Mouse (Mus musculus) 3T3-L1 (cell line): Measurements from ENCODE around the gene Gm49342.
"Not testable (repeated sequence)": the region's sequence is repeated elsewhere in the genome, so short reads cannot be mapped to it uniquely, and the experiment has no call there.

ENCODE experiments used
- DNase-seq: peaks from one replicate; pipeline ENCODE4 v3.0.0-alpha.2; 2015; ENCODE audit warnings: low read depth, low spot score

Gene Gm49342

DNA sequence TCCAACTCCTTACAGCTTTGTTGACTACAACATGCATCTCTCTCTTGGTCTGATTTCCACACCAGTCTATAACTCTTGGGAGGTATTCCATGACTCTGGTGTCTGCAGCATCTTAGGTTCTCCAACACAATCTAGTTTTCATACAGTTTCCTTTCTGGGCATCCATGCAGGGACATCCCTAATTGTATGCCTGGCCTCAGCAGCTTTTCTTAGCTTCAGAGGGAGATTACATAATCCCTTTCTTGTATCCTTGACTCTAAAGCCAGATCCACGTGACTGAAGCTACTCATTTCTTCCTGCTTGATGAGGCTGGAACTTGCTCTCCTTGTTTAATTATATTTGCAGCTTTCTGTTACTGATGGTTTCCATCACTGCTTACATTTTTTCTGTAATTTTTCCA lies 7.7 kb upstream of the Gm49342 start:
- no peak for DNase-seq

DNA sequence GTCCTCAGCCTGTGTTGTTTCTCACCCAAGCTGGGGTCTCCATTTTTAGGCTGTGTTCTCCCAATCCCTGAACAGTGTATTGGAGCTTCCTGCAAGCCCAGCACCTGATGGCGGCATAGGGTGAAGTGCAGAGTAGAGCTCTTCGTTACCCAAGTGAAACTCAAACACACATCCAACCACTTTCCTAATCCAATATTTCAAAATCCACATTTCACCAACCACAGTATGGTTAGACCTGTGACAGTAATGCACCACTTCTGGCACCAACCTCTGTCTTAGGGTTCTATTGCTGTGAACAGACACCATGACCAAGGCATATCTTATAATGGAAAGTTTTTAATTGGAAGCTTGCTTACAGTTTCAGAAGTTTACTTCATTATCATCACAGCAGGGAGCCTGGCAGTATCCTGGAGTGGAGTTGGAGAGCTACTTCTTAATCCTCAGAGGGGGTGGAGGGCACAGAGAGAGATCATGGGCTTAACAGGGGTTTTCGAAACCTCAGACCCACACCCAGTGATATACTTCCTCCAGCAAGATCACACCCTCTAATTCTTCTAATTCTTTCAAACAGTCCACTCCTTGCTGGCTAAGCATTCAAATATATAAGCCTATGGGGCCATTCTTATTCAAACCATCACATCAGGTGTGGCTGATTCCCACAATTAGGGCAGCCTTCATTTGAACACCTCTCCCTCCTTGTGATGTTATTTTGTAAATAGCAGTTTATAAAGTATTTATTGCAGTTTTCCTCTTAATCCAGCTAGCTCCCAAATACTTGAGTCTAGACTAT lies 6.0 kb upstream of the Gm49342 start:
- no peak for DNase-seq

- DNase-seq = peak; percentile 71
Measured at GRCm38 (mm10) chr14:50938940-50939339, 5.4 kb upstream of the Gm49342 start.

DNA sequence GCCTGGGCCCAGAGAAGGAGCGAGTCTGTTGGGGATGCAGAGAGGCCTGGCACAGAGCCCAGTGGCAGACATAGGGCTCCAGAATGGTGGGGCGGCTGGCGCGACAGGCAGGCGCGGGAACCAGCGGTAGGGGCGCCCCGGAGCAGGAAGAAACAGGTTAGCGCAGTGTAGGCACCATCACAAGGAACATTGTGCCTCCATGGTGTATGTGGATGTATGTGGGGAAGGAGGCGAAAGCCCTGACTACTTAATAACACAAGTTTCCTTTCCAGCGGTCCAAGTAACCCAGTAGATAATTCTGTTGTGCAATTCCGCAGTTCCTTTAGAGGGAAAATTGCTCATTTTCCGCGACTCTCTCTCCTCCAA lies 334 bp downstream of the Gm49342 start:
- DNase-seq = peak; percentile 69

- DNase-seq = not testable (repeated sequence)
Measured at GRCm38 (mm10) chr14:50945081-50945480, 764 bp downstream of the Gm49342 start.

DNA sequence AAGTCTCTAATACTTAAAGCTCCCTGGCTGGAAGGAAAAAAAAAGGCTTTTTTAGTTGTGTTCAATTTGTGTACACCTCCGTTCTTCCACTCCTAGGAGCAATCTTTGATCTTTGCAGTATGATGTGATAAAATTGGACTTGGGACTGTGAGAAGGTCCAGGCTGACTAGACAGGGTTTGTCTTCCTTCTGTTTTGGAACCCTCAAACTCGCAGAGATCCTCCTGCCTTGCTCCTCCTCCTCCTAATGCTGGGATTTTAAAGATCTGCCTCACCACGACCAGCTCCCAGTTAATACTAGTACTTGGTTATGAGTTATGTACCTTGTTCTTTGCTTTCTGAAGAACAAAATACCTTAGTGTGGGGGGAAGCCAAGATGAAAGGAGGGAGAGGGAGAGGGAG lies 1.2 kb downstream of the Gm49342 start:
- not testable (repeated sequence) for DNase-seq

DNA sequence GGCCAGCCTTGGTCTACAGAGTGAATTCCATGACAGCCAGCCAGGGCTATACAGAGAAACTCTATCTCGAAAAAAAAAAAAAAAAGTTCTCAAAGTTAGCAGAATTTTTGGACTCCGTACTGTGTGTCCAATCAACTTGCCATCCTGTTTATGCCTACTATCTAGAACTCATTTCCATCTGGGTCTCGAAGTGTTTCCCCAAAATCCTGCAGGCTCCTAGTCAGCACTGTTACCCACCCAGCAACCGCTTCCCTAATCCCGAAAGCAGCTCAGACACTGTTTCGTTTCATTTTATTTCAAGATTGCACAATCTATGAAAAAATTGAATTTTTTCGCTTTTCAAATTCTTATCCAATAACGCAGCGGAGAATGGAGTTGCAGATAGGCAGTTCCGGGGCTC lies 11.2 kb downstream of the Gm49342 start:
- DNase-seq = no peak

DNA sequence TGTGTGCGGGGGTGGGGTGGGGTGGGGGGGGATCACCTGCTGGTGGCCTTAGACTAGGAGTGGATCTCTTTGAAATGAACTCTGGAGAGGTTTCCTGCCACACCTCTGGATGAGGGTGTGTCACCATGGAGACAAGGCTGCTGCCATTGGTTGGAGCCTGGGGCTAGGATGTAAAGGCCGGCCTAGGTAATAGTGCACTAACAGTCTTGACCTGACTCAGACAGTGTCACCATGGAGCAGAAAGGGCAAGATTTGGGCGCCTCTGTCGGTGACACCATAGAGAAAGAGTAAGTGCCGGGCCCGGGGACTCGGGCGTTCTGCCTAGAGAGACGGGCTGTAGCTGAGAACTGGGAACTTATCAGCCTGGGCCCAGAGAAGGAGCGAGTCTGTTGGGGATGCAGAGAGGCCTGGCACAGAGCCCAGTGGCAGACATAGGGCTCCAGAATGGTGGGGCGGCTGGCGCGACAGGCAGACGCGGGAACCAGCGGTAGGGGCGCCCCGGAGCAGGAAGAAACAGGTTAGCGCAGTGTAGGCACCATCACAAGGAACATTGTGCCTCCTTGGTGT lies 11.7 kb downstream of the Gm49342 start, which contains the start of gene Pnp2:
Pnp2 (plus strand) TSS at position 51 of the 567 bp plus-strand sequence.
- DNase-seq = not testable (repeated sequence)

GRCm38 (mm10) chr14:50956724-50957123 lies 12.4 kb downstream of the Gm49342 start:
- DNase-seq = not testable (repeated sequence)

DNA sequence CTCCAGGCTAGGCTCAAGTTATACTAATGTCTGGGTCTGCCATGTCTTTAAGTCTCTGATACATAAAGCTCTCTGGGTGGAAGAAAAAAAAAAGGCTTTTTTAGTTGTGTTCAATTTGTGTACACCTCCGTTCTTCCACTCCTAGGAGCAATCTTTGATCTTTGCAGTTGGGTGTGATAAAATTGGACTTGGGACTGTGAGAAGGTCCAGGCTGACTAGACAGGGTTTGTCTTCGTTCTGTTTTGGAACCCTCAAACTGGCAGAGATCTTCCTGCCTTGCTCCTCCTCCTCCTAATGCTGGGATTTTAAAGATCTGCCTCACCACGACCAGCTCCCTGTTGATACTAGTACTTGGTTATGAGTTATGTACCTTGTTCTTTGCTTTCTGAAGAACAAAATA lies 12.8 kb downstream of the Gm49342 start:
- DNase-seq = not testable (repeated sequence)

DNA sequence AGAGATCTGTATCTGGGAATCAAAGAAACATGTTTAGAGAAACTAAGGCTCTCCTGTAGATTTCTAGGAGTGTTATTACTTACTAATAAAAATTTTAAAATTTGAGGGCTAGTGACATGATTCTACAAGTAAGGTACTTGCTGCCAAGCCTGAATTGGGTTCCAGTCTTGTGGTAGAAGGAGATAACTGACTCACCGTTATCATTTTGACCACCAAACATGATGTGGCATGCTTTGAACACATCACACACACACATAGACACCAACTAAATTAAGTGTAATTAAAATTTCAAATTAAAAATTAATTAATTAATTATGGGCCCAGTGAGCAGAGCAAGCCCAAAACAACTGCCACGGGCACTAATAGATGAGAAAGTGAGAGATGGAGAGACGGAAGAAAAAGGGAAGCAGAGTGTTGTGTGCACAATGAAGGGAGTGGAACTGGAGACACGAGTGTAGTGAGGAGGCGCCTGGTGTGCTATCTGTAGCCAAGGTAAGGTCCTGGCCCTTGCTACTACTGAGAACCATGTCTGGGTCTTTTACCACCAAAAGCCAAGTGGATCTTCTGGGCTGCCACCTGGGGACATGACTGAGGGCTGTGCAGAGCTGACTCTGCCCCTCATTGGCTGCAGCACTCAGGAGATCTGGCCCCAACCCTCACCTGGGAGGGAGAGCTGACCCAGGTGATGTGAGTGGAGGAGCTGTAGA lies 14.1 kb downstream of the Gm49342 start:
- not testable (repeated sequence) for DNase-seq

DNA sequence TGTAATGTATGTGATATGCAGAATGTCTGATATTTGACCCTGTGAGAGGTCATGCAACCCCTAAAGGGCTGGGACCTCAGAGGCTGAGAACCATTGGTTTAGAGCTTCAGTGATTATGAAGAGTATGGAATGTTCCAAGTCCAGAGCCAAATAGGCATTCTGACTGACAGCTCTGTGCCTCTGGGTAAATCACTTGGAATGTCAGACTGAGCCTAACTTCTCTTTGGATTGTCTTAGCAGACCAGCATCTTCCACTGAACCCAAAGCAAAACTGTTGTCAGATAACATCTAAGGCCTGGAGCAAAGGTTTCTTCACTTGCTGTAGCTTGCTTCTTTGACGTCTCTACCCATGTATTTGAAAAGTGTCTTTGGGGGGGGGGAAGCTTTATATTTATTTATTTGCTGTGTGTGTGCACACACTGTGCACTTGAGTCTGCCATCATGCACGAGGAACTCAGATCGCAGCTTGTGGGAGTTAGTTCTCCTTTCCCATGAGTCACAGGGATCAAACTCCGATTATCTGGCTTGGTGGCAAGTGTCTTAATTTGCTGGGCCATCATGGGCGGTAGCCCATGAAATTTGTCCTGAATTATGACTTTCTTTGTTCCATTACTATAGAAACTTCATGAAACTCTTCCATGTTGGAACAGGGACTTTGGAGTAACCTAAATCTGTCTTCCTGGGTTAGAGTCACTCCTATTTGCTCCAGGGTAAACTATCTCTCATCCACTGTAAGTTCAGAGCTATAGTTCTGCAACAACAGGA lies 24.1 kb downstream of the Gm49342 start:
- DNase-seq = peak; percentile 22

DNA sequence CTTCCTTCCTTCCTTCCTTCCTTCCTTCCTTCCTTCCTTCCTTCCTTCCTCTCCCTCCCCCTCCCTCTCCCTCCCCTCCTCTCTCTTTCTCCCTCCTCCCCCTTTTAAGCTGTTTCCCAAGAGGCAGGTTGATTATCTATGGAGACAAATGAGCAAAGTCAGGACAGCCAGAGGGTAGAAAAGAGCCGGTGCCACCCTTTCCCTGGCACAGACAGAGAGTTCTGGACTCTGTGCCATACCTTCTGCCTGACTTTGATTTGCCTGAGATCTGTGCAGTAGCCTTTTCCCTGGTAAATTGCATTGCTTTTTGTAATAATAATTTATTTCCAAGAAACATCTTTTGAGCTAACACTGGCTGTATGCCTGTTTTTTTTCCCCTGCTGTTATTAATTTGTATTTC lies 24.7 kb downstream of the Gm49342 start:
- no peak for DNase-seq

DNA sequence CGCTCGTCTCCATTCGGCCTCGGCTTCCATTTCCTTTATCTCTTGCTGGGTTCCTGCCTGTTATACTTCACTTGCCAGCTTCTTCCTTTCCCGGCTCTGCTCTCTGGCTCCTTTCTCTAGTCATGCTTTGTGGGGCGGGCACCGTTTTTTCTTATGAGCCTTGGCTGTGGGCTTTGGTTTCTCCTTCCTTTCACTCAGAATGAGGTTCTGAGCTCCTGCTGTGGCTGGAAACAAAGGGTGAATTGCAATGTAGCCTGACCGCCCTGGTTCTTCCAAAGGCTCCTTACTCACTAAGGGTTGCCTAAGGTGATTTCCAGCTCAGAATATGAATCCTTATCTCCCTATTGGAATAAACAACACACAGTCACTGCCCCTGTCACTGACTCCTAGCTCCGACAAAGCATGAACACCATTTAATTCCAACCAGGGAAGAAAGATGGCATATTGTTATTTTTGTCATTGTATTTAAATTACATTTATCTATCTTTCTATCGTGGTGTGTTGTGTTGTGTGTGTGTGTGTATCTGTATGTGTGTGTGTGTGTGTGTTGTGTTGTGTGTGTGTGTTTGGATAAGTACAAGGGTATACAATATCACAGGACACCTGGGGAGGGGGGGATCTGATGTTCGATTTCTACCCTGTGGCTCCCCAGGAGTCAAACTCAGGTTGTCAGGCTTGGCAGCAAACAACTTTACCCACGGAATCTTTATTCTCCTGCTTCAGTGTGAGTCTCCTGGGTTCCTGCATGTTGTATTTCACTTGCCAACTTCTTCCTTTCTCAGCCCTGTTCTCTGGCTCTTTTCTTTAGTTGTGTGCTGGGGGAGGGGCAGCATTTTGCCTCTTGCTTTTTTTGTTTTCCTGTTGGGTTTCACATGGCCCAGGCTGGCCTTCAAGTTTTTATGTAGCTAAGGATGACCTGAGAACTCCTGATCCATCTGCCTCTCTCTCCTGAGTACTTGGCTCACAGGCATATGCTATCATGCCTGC lies 25.5 kb downstream of the Gm49342 start:
- DNase-seq = no peak

DNA sequence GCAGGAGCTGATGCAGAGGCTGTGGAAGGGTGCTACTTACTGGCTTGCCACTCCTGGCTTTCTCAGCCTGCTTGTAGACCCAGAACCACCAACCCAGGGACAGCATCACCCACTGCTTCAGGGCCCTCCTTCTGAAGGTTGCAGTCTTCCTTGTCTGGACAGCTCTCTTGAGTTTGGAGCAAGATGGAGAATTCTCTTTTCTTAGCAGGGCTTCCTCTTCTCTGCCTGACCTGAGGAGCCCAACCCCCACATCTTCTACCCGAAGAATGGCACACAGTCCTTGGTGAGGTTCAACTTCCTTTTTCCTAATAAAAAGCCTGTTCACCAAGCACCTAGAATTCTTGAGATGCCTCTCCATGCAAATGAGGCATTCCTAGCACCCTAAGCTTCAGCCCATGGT lies 26.5 kb downstream of the Gm49342 start:
- no peak for DNase-seq

- DNase-seq = peak; percentile 0
Measured at GRCm38 (mm10) chr14:50973054-50973453, 28.7 kb downstream of the Gm49342 start.

DNA sequence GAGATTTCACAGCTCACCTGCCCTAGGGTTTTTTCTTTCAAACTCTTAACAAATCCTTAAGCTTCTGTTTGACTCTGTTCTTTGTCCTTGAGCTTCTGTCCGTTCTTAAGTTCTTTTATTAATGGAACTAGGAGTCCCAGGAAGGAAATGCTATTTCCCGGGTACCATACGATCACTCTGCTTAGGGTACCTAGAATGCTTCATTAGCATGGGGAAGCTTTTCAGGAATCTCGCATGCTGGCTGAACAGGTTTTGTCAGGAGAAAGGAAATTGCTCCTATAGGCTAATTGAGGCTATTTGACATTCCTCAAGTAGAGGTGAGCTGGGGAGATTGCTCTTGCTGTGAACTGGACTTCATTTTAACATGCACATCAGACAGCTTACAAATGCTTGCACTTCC lies 29.4 kb downstream of the Gm49342 start:
- no peak for DNase-seq

DNA sequence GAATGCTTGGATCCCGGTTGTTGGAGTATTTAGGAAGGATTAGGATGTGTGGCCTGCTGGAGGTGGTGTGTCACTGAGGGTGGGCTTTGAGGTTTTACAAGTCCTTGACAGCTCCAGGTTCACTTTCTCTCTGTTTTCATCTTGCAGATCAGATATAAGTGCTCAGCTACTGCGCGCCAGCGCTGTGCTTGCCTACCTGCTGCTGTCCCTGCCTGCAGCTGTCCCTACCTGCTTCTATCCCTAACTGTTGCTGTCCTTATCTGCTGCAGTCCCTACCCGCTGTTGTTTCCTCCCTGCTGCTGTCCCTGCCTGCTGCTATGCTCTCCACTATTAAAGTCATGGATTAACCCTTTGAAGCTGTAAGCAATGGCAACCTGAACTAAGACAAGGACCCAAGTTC lies 30.7 kb downstream of the Gm49342 start:
- DNase-seq = no peak

DNA sequence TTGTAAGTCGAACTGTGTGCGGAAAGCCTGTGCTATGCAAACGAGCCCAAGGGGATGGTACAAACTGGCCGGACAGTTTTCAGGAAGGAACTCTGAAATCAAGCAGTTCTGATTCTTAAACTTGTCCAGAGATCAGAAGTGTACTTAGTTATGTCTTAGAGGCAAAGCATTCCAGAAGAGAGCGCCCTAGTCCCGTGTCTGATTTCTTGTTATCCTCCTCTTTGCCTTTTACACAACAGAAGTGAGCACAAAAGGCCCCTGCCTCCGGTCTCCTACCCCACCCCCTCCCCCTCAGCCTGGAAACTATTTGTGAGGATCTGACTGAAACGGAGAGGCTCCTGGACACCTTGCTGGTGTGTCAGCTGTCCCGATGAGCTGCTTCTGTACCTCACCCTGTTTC lies 32.4 kb downstream of the Gm49342 start:
- no peak for DNase-seq

DNA sequence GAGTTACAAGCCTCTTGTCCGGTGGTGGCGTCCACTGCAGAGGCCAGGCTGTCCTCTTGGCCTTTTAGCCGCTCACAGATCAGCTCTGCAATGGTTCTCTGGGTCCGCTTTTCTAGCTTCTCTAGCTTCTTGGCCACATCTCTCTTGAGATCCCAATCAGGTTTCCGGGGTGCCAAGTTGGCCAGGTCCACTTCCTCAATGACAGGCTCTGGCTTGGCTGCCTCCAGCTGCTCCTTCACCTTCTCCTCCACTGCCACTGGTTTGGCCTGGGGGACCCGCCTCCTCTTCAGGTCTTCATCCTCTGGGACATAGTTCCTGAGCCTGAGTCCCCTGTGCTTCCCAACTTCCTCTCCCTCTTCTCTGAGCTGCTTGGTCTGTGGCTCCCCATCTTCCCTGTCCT lies 34.1 kb downstream of the Gm49342 start:
- DNase-seq = not testable (repeated sequence)

- no peak for DNase-seq
Measured at GRCm38 (mm10) chr14:50979631-50980030, 35.3 kb downstream of the Gm49342 start.
